Mouse (Mus musculus): ENCODE results near the gene Prkn. TPM values are rescaled to one million over a fixed set of nuclear protein-coding genes. Genes with fewer than 3 reads are reported as not detected.
A peak's percentile ranks its signal among the peaks of the same experiment; 100 is the strongest.

Gene Prkn
- total and polyA plus RNA-seq, 2 experiments from 2014 or later = 9.0 to 9.4 TPM

GRCm38 (mm10) chr17:11679716-11680115 is 839.5 kb downstream of the Prkn start:
- Histone ChIP-seq H3K36me3 (ENCODE audit: insufficient read depth, low read length) (no peaks in the 10 kb centered on the region), H3K27me3 (ENCODE audit: insufficient read depth, low read length) (no peaks in the 10 kb centered on the region), H3K9me3 (ENCODE audit: low read length) (no peaks in the 10 kb centered on the region), H3K27ac (ENCODE audit: low read depth, low read length) (no peak overlapping the region), H3K4me3 (ENCODE audit: low read depth, low read length) (no peak overlapping the region), H3K4me2 (ENCODE audit: low read depth, low read length, poor library complexity, severe bottlenecking) (no peak overlapping the region), H3K9ac (replicated peaks; ENCODE audit: low read length, poor library complexity, severe bottlenecking) (no peak overlapping the region), H3K4me1 (ENCODE audit: insufficient read depth, low read length) (no peaks in the 10 kb centered on the region)
- 86% methylated on average over 6 of the region's 6 CpGs for WGBS
- DNase-seq (ENCODE audit: low spot score) (no peak), ATAC-seq (ENCODE audit: low FRiP score) (no peak)
- no peak for TF ChIP-seq CTCF (IDR thresholded peaks at IDR 0.05)

GRCm38 (mm10) chr17:11680456-11680855 is 840.3 kb downstream of the Prkn start:
- Histone ChIP-seq H3K4me2 (ENCODE audit: low read depth, low read length, poor library complexity, severe bottlenecking) (no peak overlapping the region), H3K36me3 (ENCODE audit: insufficient read depth, low read length) (no peaks in the 10 kb centered on the region), H3K27ac (ENCODE audit: low read depth, low read length) (no peak overlapping the region), H3K27me3 (ENCODE audit: insufficient read depth, low read length) (no peaks in the 10 kb centered on the region), H3K9ac (replicated peaks; ENCODE audit: low read length, poor library complexity, severe bottlenecking) (no peak overlapping the region), H3K4me1 (ENCODE audit: insufficient read depth, low read length) (no peaks in the 10 kb centered on the region), H3K4me3 (ENCODE audit: low read depth, low read length) (no peak overlapping the region), H3K9me3 (ENCODE audit: low read length) (no peaks in the 10 kb centered on the region)
- TF ChIP-seq CTCF (IDR thresholded peaks at IDR 0.05) = no peak
- DNase-seq (ENCODE audit: low spot score) = no peak
- ATAC-seq (ENCODE audit: low FRiP score) = no peak
- 95% methylated on average over 9 of the region's 9 CpGs for WGBS

GRCm38 (mm10) chr17:11681825-11682372 is 841.7 kb downstream of the Prkn start:
- Histone ChIP-seq H3K9me3 (ENCODE audit: low read length) (no peaks in the 10 kb centered on the region), H3K9ac (replicated peaks; ENCODE audit: low read length, poor library complexity, severe bottlenecking) (no peak overlapping the region), H3K36me3 (ENCODE audit: insufficient read depth, low read length) (no peaks in the 10 kb centered on the region), H3K27ac (ENCODE audit: low read depth, low read length) (no peak overlapping the region), H3K4me1 (ENCODE audit: insufficient read depth, low read length) (no peaks in the 10 kb centered on the region), H3K4me3 (ENCODE audit: low read depth, low read length) (no peak overlapping the region), H3K4me2 (ENCODE audit: low read depth, low read length, poor library complexity, severe bottlenecking) (no peak overlapping the region), H3K27me3 (ENCODE audit: insufficient read depth, low read length) (no peaks in the 10 kb centered on the region)
- DNase-seq (ENCODE audit: low spot score) (peak; percentile 15), ATAC-seq (ENCODE audit: low FRiP score) (no peak)
- TF ChIP-seq CTCF (IDR thresholded peaks at IDR 0.05) = no peak
- 44% methylated on average over 11 of the region's 11 CpGs for WGBS

- no peak for TF ChIP-seq CTCF (IDR thresholded peaks at IDR 0.05)
- no peaks in the 10 kb centered on the region for H3K27me3 ChIP-seq (ENCODE audit: insufficient read depth, low read length)
- no peaks in the 10 kb centered on the region for H3K4me1 ChIP-seq (ENCODE audit: insufficient read depth, low read length)
- no peak for ATAC-seq (ENCODE audit: low FRiP score)
- H3K36me3 ChIP-seq (ENCODE audit: insufficient read depth, low read length) = no peaks in the 10 kb centered on the region
- no peaks in the 10 kb centered on the region for H3K9me3 ChIP-seq (ENCODE audit: low read length)
- H3K9ac ChIP-seq (replicated peaks; ENCODE audit: low read length, poor library complexity, severe bottlenecking) = no peak overlapping the region
- no peak overlapping the region for H3K4me3 ChIP-seq (ENCODE audit: low read depth, low read length)
- H3K27ac ChIP-seq (ENCODE audit: low read depth, low read length) = no peak overlapping the region
- H3K4me2 ChIP-seq (ENCODE audit: low read depth, low read length, poor library complexity, severe bottlenecking) = no peak overlapping the region
- WGBS = 55% methylated on average over 4 of the region's 4 CpGs
- no peak for DNase-seq (ENCODE audit: low spot score)
Observed at GRCm38 (mm10) chr17:11705005-11705404, 864.8 kb downstream of the Prkn start.

GRCm38 (mm10) chr17:11705761-11706160 is 865.6 kb downstream of the Prkn start:
- no peaks in the 10 kb centered on the region for H3K4me1 ChIP-seq (ENCODE audit: insufficient read depth, low read length)
- H3K27me3 ChIP-seq (ENCODE audit: insufficient read depth, low read length) = no peaks in the 10 kb centered on the region
- ATAC-seq (ENCODE audit: low FRiP score) (no peak), DNase-seq (ENCODE audit: low spot score) (no peak)
- no peak overlapping the region for H3K4me2 ChIP-seq (ENCODE audit: low read depth, low read length, poor library complexity, severe bottlenecking)
- no peaks in the 10 kb centered on the region for H3K9me3 ChIP-seq (ENCODE audit: low read length)
- no peak overlapping the region for H3K9ac ChIP-seq (replicated peaks; ENCODE audit: low read length, poor library complexity, severe bottlenecking)
- H3K36me3 ChIP-seq (ENCODE audit: insufficient read depth, low read length) = no peaks in the 10 kb centered on the region
- no peak for TF ChIP-seq CTCF (IDR thresholded peaks at IDR 0.05)
- no peak overlapping the region for H3K27ac ChIP-seq (ENCODE audit: low read depth, low read length)
- WGBS = 81% methylated on average over 9 of the region's 9 CpGs
- no peak overlapping the region for H3K4me3 ChIP-seq (ENCODE audit: low read depth, low read length)

- no peaks in the 10 kb centered on the region for H3K27me3 ChIP-seq (ENCODE audit: insufficient read depth, low read length)
- H3K4me1 ChIP-seq (ENCODE audit: insufficient read depth, low read length) = no peaks in the 10 kb centered on the region
- peak; percentile 17 for DNase-seq (ENCODE audit: low spot score)
- H3K9ac ChIP-seq (replicated peaks; ENCODE audit: low read length, poor library complexity, severe bottlenecking) = no peak overlapping the region
- H3K9me3 ChIP-seq (ENCODE audit: low read length) = no peaks in the 10 kb centered on the region
- 74% methylated on average over 4 of the region's 4 CpGs for WGBS
- H3K27ac ChIP-seq (ENCODE audit: low read depth, low read length) = no peak overlapping the region
- no peak overlapping the region for H3K4me2 ChIP-seq (ENCODE audit: low read depth, low read length, poor library complexity, severe bottlenecking)
- no peak for TF ChIP-seq CTCF (IDR thresholded peaks at IDR 0.05)
- no peak overlapping the region for H3K4me3 ChIP-seq (ENCODE audit: low read depth, low read length)
- H3K36me3 ChIP-seq (ENCODE audit: insufficient read depth, low read length) = no peaks in the 10 kb centered on the region
- ATAC-seq (ENCODE audit: low FRiP score) = no peak
Observed at GRCm38 (mm10) chr17:11712066-11712465, 871.9 kb downstream of the Prkn start.
